Mouse (Mus musculus): Measurements from ENCODE around the gene Josd1. TPM values are rescaled to one million over a fixed set of nuclear protein-coding genes. Genes with fewer than 3 reads are reported as not detected.

Gene Josd1
- polyA plus RNA-seq, 1 experiment from 2014 or later: 17.3 TPM

- Histone ChIP-seq H3K4me1 (ENCODE audit: control insufficient read depth, insufficient read depth, low read length) (no peaks in the 10 kb centered on the region), H3K9me3 (ENCODE audit: control insufficient read depth, low read length) (no peaks in the 10 kb centered on the region), H3K4me3 (ENCODE audit: low read depth, low read length) (no peak overlapping the region), H3K27ac (replicated peaks; ENCODE audit: low read depth, low read length) (no peak overlapping the region), H3K9ac (ENCODE audit: low read length) (no peak overlapping the region), H3K27me3 (ENCODE audit: control insufficient read depth, insufficient read depth, low read length) (no peaks in the 10 kb centered on the region), H3K36me3 (ENCODE audit: control insufficient read depth, insufficient read depth, low read length) (no peaks in the 10 kb centered on the region), H3K4me2 (ENCODE audit: low read depth, severe bottlenecking) (no peak overlapping the region)
- DNase-seq (ENCODE audit: low spot score) (no peak), ATAC-seq (ENCODE audit: insufficient number of reproducible peaks, low FRiP score, low TSS enrichment, low read depth) (no peak)
- WGBS: 78% methylated on average over 9 of the region's 9 CpGs
Measured at GRCm38 (mm10) chr15:79697558-79698187, 10.0 kb upstream of the Josd1 start.

- Histone ChIP-seq H3K27me3 (ENCODE audit: control insufficient read depth, insufficient read depth, low read length) (no peaks in the 10 kb centered on the region), H3K36me3 (ENCODE audit: control insufficient read depth, insufficient read depth, low read length) (no peaks in the 10 kb centered on the region), H3K9me3 (ENCODE audit: control insufficient read depth, low read length) (no peaks in the 10 kb centered on the region), H3K4me1 (ENCODE audit: control insufficient read depth, insufficient read depth, low read length) (no peaks in the 10 kb centered on the region), H3K4me2 (ENCODE audit: low read depth, severe bottlenecking) (no peak overlapping the region), H3K27ac (replicated peaks; ENCODE audit: low read depth, low read length) (no peak overlapping the region), H3K9ac (ENCODE audit: low read length) (no peak overlapping the region), H3K4me3 (ENCODE audit: low read depth, low read length) (no peak overlapping the region)
- WGBS: 87% methylated on average over 6 of the region's 6 CpGs
- no peak for DNase-seq (ENCODE audit: low spot score)
- no peak for ATAC-seq (ENCODE audit: insufficient number of reproducible peaks, low FRiP score, low TSS enrichment, low read depth)
Measured at GRCm38 (mm10) chr15:79697011-79697410, 9.3 kb upstream of the Josd1 start.

GRCm38 (mm10) chr15:79696508-79696907 lies 8.8 kb upstream of the Josd1 start:
- ATAC-seq (ENCODE audit: insufficient number of reproducible peaks, low FRiP score, low TSS enrichment, low read depth) (no peak), DNase-seq (ENCODE audit: low spot score) (no peak)
- WGBS: 94% methylated on average over 2 of the region's 2 CpGs
- H3K27ac ChIP-seq (replicated peaks; ENCODE audit: low read depth, low read length): no peak overlapping the region
- no peak overlapping the region for H3K4me3 ChIP-seq (ENCODE audit: low read depth, low read length)
- H3K4me1 ChIP-seq (ENCODE audit: control insufficient read depth, insufficient read depth, low read length): peaks cover 4% of the 10 kb centered on the region; the same call in 1 of the 2 replicates
- H3K4me2 ChIP-seq (ENCODE audit: low read depth, severe bottlenecking): no peak overlapping the region
- H3K36me3 ChIP-seq (ENCODE audit: control insufficient read depth, insufficient read depth, low read length): no peaks in the 10 kb centered on the region
- no peak overlapping the region for H3K9ac ChIP-seq (ENCODE audit: low read length)
- no peaks in the 10 kb centered on the region for H3K27me3 ChIP-seq (ENCODE audit: control insufficient read depth, insufficient read depth, low read length)
- H3K9me3 ChIP-seq (ENCODE audit: control insufficient read depth, low read length): no peaks in the 10 kb centered on the region

GRCm38 (mm10) chr15:79695516-79695915 lies 7.8 kb upstream of the Josd1 start:
- ATAC-seq (ENCODE audit: insufficient number of reproducible peaks, low FRiP score, low TSS enrichment, low read depth) (no peak), DNase-seq (ENCODE audit: low spot score) (no peak)
- 71% methylated on average over 3 of the region's 3 CpGs for WGBS
- Histone ChIP-seq H3K9ac (ENCODE audit: low read length) (no peak overlapping the region), H3K4me1 (ENCODE audit: control insufficient read depth, insufficient read depth, low read length) (peaks cover 4% of the 10 kb centered on the region; the same call in 1 of the 2 replicates), H3K4me2 (ENCODE audit: low read depth, severe bottlenecking) (no peak overlapping the region), H3K9me3 (ENCODE audit: control insufficient read depth, low read length) (no peaks in the 10 kb centered on the region), H3K27me3 (ENCODE audit: control insufficient read depth, insufficient read depth, low read length) (no peaks in the 10 kb centered on the region), H3K36me3 (ENCODE audit: control insufficient read depth, insufficient read depth, low read length) (no peaks in the 10 kb centered on the region), H3K27ac (replicated peaks; ENCODE audit: low read depth, low read length) (no peak overlapping the region), H3K4me3 (ENCODE audit: low read depth, low read length) (no peak overlapping the region)

- H3K9me3 ChIP-seq (ENCODE audit: control insufficient read depth, low read length): no peaks in the 10 kb centered on the region
- DNase-seq (ENCODE audit: low spot score) (no peak), ATAC-seq (ENCODE audit: insufficient number of reproducible peaks, low FRiP score, low TSS enrichment, low read depth) (no peak)
- H3K36me3 ChIP-seq (ENCODE audit: control insufficient read depth, insufficient read depth, low read length): no peaks in the 10 kb centered on the region
- WGBS: 89% methylated on average over 4 of the region's 4 CpGs
- no peak overlapping the region for H3K27ac ChIP-seq (replicated peaks; ENCODE audit: low read depth, low read length)
- no peak overlapping the region for H3K4me3 ChIP-seq (ENCODE audit: low read depth, low read length)
- H3K4me1 ChIP-seq (ENCODE audit: control insufficient read depth, insufficient read depth, low read length): peaks cover 6% of the 10 kb centered on the region; the same call in 1 of the 2 replicates
- no peaks in the 10 kb centered on the region for H3K27me3 ChIP-seq (ENCODE audit: control insufficient read depth, insufficient read depth, low read length)
- no peak overlapping the region for H3K4me2 ChIP-seq (ENCODE audit: low read depth, severe bottlenecking)
- H3K9ac ChIP-seq (ENCODE audit: low read length): no peak overlapping the region
Measured at GRCm38 (mm10) chr15:79694512-79694911, 6.8 kb upstream of the Josd1 start.

- H3K4me3 ChIP-seq (ENCODE audit: low read depth, low read length): no peak overlapping the region
- DNase-seq (ENCODE audit: low spot score) (no peak), ATAC-seq (ENCODE audit: insufficient number of reproducible peaks, low FRiP score, low TSS enrichment, low read depth) (no peak)
- no peaks in the 10 kb centered on the region for H3K27me3 ChIP-seq (ENCODE audit: control insufficient read depth, insufficient read depth, low read length)
- no peak overlapping the region for H3K27ac ChIP-seq (replicated peaks; ENCODE audit: low read depth, low read length)
- H3K4me1 ChIP-seq (ENCODE audit: control insufficient read depth, insufficient read depth, low read length): peaks cover 6% of the 10 kb centered on the region; the same call in 1 of the 2 replicates
- H3K9me3 ChIP-seq (ENCODE audit: control insufficient read depth, low read length): no peaks in the 10 kb centered on the region
- WGBS: 85% methylated on average over 11 of the region's 11 CpGs
- no peak overlapping the region for H3K4me2 ChIP-seq (ENCODE audit: low read depth, severe bottlenecking)
- no peak overlapping the region for H3K9ac ChIP-seq (ENCODE audit: low read length)
- H3K36me3 ChIP-seq (ENCODE audit: control insufficient read depth, insufficient read depth, low read length): no peaks in the 10 kb centered on the region
Measured at GRCm38 (mm10) chr15:79693740-79694139, 6.0 kb upstream of the Josd1 start.

- H3K36me3 ChIP-seq (ENCODE audit: control insufficient read depth, insufficient read depth, low read length): no peaks in the 10 kb centered on the region
- 77% methylated on average over 5 of the region's 5 CpGs for WGBS
- no peaks in the 10 kb centered on the region for H3K9me3 ChIP-seq (ENCODE audit: control insufficient read depth, low read length)
- no peak for ATAC-seq (ENCODE audit: insufficient number of reproducible peaks, low FRiP score, low TSS enrichment, low read depth)
- H3K4me3 ChIP-seq (ENCODE audit: low read depth, low read length): no peak overlapping the region
- no peak for DNase-seq (ENCODE audit: low spot score)
- no peak overlapping the region for H3K4me2 ChIP-seq (ENCODE audit: low read depth, severe bottlenecking)
- H3K27ac ChIP-seq (replicated peaks; ENCODE audit: low read depth, low read length): no peak overlapping the region
- peaks cover 10% of the 10 kb centered on the region; the same call in 1 of the 2 replicates for H3K4me1 ChIP-seq (ENCODE audit: control insufficient read depth, insufficient read depth, low read length)
- no peak overlapping the region for H3K9ac ChIP-seq (ENCODE audit: low read length)
- H3K27me3 ChIP-seq (ENCODE audit: control insufficient read depth, insufficient read depth, low read length): no peaks in the 10 kb centered on the region
Measured at GRCm38 (mm10) chr15:79692334-79692733, 4.6 kb upstream of the Josd1 start.

GRCm38 (mm10) chr15:79691023-79691508 lies 3.3 kb upstream of the Josd1 start:
- peak overlapping the region; percentile 95 for H3K4me2 ChIP-seq (ENCODE audit: low read depth, severe bottlenecking)
- H3K27me3 ChIP-seq (ENCODE audit: control insufficient read depth, insufficient read depth, low read length): no peaks in the 10 kb centered on the region
- no peaks in the 10 kb centered on the region for H3K36me3 ChIP-seq (ENCODE audit: control insufficient read depth, insufficient read depth, low read length)
- H3K27ac ChIP-seq (replicated peaks; ENCODE audit: low read depth, low read length): peak overlapping the region; percentile 51; the same call in 1 of the 2 replicates
- WGBS: under 1% methylated on average over 53 of the region's 53 CpGs
- no peaks in the 10 kb centered on the region for H3K9me3 ChIP-seq (ENCODE audit: control insufficient read depth, low read length)
- H3K9ac ChIP-seq (ENCODE audit: low read length): peak overlapping the region; percentile 89
- no peak for DNase-seq (ENCODE audit: low spot score)
- peak; percentile 12 for ATAC-seq (ENCODE audit: insufficient number of reproducible peaks, low FRiP score, low TSS enrichment, low read depth)
- peak overlapping the region; percentile 79 for H3K4me3 ChIP-seq (ENCODE audit: low read depth, low read length)
- H3K4me1 ChIP-seq (ENCODE audit: control insufficient read depth, insufficient read depth, low read length): peaks cover 15% of the 10 kb centered on the region
